ENCODE assay signal across 15 mouse cellular contexts in genomic region chr8:85488631-85489030, GRCm38 (mm10). TPM values are rescaled to one million over a fixed set of nuclear protein-coding genes. Genes with fewer than 3 reads are reported as not detected.
"Had no signal": no experiment of that assay in that cellular context is flagged by ENCODE, and none has a peak within 500 bp of the region (broad histone marks: within the 10 kb centered on the region; RNA-seq: fewer than 3 reads in every experiment).

No protein-coding gene starts in this region.

- H3K27me3 ChIP-seq: limb, embryonic 13.5 days; neural tube, embryonic 13.5 days had no signal

- H3K4me2 ChIP-seq: limb, embryonic 13.5 days; liver, embryonic 13.5 days; neural tube, embryonic 13.5 days had no signal

- H3K9me3 ChIP-seq: limb, embryonic 13.5 days; liver, embryonic 13.5 days; midbrain, embryonic 10.5 days had no signal

- H3K27ac ChIP-seq: limb, embryonic 13.5 days; liver, embryonic 13.5 days; midbrain, embryonic 10.5 days; neural tube, embryonic 13.5 days had no signal

- H3K4me3 ChIP-seq: limb, embryonic 13.5 days; liver, embryonic 13.5 days; midbrain, embryonic 10.5 days; neural tube, embryonic 13.5 days had no signal

- H3K9ac ChIP-seq: limb, embryonic 13.5 days; liver, embryonic 13.5 days; neural tube, embryonic 13.5 days had no signal

- H3K36me3 ChIP-seq: limb, embryonic 13.5 days; liver, embryonic 13.5 days; midbrain, embryonic 10.5 days; neural tube, embryonic 13.5 days had no signal

- DNase-seq: kidney, adult 11 months; kidney, postnatal 14 days; left cerebral cortex, postnatal 4 days; liver, embryonic 13.5 days; lung, adult 18-20 months; lung, postnatal 4 days; midbrain, embryonic 14.5 days; retina, postnatal 1 day; right cerebral cortex, postnatal 4 days; spleen, adult 18-20 months; thymus, postnatal 36 days had no signal

RNA-seq across cellular contexts. Expression of gene Gpt2, which starts 3.7 kb away (rescaled TPM):
- total RNA-seq: monocyte, adult 5-6 weeks had no signal
